Mouse (Mus musculus): ENCODE results near the gene Itpk1. TPM values are rescaled to one million over a fixed set of nuclear protein-coding genes. Genes with fewer than 3 reads are reported as not detected.

Gene Itpk1
- polyA plus RNA-seq (2015; fragmentation: Nextera tagmentation; extraction: Ambion mirVana): 9.7 and 10.9 TPM in 2 replicates

DNA sequence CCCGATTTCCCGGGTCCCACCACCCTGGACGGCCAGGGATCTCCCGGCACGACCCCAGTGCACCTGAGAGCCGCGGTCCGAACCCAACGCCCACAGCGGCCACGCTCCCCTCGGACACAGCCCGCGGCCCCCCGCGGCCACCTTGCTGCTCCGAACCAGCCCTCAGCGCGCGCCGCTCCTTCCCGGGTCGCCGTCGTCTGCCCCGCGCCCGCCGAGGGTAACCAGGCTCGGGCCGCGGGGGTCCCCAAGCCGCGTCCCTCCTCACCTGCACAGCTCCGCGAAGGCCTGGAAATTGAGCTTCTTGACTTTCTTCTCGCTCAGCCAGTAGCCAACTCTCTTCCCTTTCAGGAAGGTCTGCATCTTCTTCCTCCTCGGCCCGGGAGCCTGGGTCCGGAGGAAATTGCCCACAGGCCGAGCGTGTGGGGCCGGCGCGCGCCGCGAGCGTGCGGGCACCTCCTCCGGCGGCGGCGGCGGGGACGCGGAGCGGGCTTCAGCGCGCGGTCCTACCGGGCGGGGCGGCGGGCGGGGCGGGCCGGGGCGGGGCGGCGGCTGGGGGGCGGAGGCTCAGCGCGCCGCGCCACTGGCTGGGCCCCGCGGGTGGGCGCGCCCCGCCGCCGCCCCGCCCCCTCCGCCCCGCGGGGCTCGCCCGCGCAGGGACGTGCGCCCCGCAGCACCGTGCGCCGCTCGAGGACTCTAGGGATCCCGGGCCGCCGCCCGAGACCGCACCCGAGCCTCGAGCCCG lies at the start of gene Itpk1:
Gene Itpk1, minus strand, starts transcription at position 474 of the 742 bp plus-strand sequence.
- Histone ChIP-seq H3K9me3 (ENCODE audit: low read length) (no peaks in the 10 kb centered on the region), H3K4me1 (ENCODE audit: insufficient read depth, low read depth, low read length) (peaks cover 27% of the 10 kb centered on the region; the same call in 1 of the 2 replicates), H3K4me2 (replicated peaks; ENCODE audit: low read depth, low read length) (peak within 1 kb of the TSS; percentile 99), H3K27me3 (replicated peaks; ENCODE audit: insufficient read depth, low read length) (no peaks in the 10 kb centered on the region), H3K4me3 (ENCODE audit: low read depth, low read length) (peak within 1 kb of the TSS; percentile 79), H3K9ac (replicated peaks; ENCODE audit: low read depth) (peak within 1 kb of the TSS; percentile 76), H3K27ac (ENCODE audit: low read length) (peak within 1 kb of the TSS; percentile 92), H3K36me3 (ENCODE audit: insufficient read depth, low read length) (no peaks in the 10 kb centered on the region)
- ATAC-seq (peak; percentile 93), DNase-seq (ENCODE audit: low spot score) (peak; percentile 79)
- WGBS: under 1% methylated on average over 50 of the region's 105 CpGs
- TF ChIP-seq CTCF (IDR thresholded peaks at IDR 0.05): no peak
- no peak for TF ChIP-seq EP300 (IDR thresholded peaks at IDR 0.05)

DNA sequence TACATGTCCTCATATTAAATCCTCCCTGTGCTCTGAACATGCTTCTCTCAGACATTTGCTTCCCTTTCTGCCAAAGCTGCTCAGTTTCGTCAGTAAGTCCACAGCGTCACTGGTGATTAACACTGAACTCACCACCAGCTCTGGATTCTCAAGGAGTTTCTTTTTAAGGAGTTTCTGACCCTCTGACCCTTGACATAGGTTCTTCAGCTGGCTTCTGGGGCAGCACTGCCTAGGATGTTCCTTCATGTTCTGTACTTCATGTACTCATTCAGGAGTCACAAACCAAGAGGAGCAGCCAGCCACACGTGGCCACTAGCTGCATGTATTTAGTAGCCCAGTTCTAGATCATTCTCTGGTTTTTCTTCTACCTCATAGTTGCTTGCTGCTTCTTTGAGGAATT lies 43.5 kb upstream of the Itpk1 start:
- no peak overlapping the region for H3K27ac ChIP-seq (ENCODE audit: low read length)
- H3K9me3 ChIP-seq (ENCODE audit: low read length): no peaks in the 10 kb centered on the region
- ATAC-seq: no peak
- H3K4me2 ChIP-seq (replicated peaks; ENCODE audit: low read depth, low read length): no peak overlapping the region
- H3K9ac ChIP-seq (replicated peaks; ENCODE audit: low read depth): no peak overlapping the region
- no peaks in the 10 kb centered on the region for H3K27me3 ChIP-seq (replicated peaks; ENCODE audit: insufficient read depth, low read length)
- H3K4me3 ChIP-seq (ENCODE audit: low read depth, low read length): no peak overlapping the region
- DNase-seq (ENCODE audit: low spot score): peak; percentile 32
- H3K4me1 ChIP-seq (ENCODE audit: insufficient read depth, low read depth, low read length): peaks cover 5% of the 10 kb centered on the region; the same call in 1 of the 2 replicates
- TF ChIP-seq CTCF (IDR thresholded peaks at IDR 0.05): no peak
- TF ChIP-seq EP300 (IDR thresholded peaks at IDR 0.05): no peak
- H3K36me3 ChIP-seq (ENCODE audit: insufficient read depth, low read length): no peaks in the 10 kb centered on the region
- 77% methylated on average over 3 of the region's 3 CpGs for WGBS

GRCm38 (mm10) chr12:102744839-102745238 lies 40.1 kb upstream of the Itpk1 start:
- TF ChIP-seq EP300 (IDR thresholded peaks at IDR 0.05) (no peak), CTCF (IDR thresholded peaks at IDR 0.05) (0 out of 2 replicates have a peak, but pooled peaks have one; percentile 17)
- H3K36me3 ChIP-seq (ENCODE audit: insufficient read depth, low read length): no peaks in the 10 kb centered on the region
- H3K27me3 ChIP-seq (replicated peaks; ENCODE audit: insufficient read depth, low read length): no peaks in the 10 kb centered on the region
- WGBS: 46% methylated on average over 6 of the region's 6 CpGs
- no peak overlapping the region for H3K27ac ChIP-seq (ENCODE audit: low read length)
- no peak overlapping the region for H3K9ac ChIP-seq (replicated peaks; ENCODE audit: low read depth)
- no peak for ATAC-seq
- peak; percentile 52 for DNase-seq (ENCODE audit: low spot score)
- peaks cover 5% of the 10 kb centered on the region; the same call in 1 of the 2 replicates for H3K4me1 ChIP-seq (ENCODE audit: insufficient read depth, low read depth, low read length)
- no peaks in the 10 kb centered on the region for H3K9me3 ChIP-seq (ENCODE audit: low read length)
- 0 out of 2 replicates have a peak overlapping the region, but pooled peaks have one; percentile 74 for H3K4me3 ChIP-seq (ENCODE audit: low read depth, low read length)
- peak overlapping the region; percentile 92; the same call in 1 of the 2 replicates for H3K4me2 ChIP-seq (replicated peaks; ENCODE audit: low read depth, low read length)

DNA sequence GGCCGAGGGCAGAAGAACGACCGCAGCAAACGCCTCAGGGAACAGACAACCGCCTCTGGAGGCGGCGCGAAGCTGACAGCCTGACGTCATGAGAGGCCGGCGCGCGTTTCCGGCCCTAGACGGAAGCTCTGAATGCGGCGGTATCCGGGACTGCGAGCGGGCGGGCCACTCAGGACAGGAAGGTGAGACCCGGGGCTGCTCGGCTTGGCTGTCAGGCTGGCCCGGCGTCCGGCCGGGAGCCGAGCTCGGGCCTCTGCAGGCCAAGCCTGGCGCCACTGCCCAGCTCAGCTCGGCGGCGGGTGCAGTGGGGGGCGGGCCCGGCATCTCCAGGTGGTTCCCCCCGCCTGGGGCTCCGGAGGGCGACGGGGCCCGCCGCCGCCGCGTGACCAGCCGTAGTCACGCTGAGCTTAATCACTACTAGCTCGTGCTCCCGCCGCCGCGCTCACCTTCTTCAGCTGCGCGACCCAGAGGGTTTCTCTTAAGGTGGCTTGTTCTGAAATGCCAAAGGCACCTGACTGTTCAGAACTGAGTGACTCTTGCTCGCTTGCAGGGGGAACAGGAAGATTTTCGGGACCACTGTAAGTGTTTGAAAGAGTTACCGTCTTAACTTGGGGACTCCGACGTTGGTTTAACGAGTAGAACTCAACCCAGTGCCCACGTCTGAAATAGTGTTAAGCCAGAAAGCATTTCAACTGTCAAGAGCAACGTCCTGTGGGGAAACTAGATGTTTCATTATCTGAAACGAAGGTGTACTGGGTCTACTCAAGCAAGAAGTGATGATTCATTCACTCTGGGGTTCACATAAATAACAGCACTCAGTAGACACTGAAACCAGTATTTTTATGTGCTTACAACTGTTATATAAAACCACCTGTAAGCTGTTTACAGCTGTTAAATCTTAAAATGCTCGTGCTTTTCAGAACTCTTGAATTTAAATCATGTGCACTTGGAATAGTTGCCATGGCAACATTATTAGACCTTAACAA lies 39.2 kb upstream of the Itpk1 start, which contains the start of the genes Moap1 and Tmem251:
Gene Moap1, minus strand, starts transcription at position 73 of the 986 bp plus-strand sequence.
Gene Tmem251, plus strand, starts transcription at position 174 of the 986 bp plus-strand sequence.
- H3K9ac ChIP-seq (replicated peaks; ENCODE audit: low read depth): peak within 1 kb of the TSS; percentile 73
- peak; percentile 99 for ATAC-seq
- under 1% methylated on average over 62 of the region's 63 CpGs for WGBS
- peak within 1 kb of the TSS; percentile 94 for H3K27ac ChIP-seq (ENCODE audit: low read length)
- TF ChIP-seq EP300 (IDR thresholded peaks at IDR 0.05) (no peak), CTCF (IDR thresholded peaks at IDR 0.05) (no peak)
- no peaks in the 10 kb centered on the region for H3K9me3 ChIP-seq (ENCODE audit: low read length)
- no peaks in the 10 kb centered on the region for H3K36me3 ChIP-seq (ENCODE audit: insufficient read depth, low read length)
- DNase-seq (ENCODE audit: low spot score): peak; percentile 96
- peak within 1 kb of the TSS; percentile 92 for H3K4me2 ChIP-seq (replicated peaks; ENCODE audit: low read depth, low read length)
- peak within 1 kb of the TSS; percentile 74 for H3K4me3 ChIP-seq (ENCODE audit: low read depth, low read length)
- no peaks in the 10 kb centered on the region for H3K27me3 ChIP-seq (replicated peaks; ENCODE audit: insufficient read depth, low read length)
- H3K4me1 ChIP-seq (ENCODE audit: insufficient read depth, low read depth, low read length): peaks cover 5% of the 10 kb centered on the region; the same call in 1 of the 2 replicates

- Histone ChIP-seq H3K27ac (ENCODE audit: low read length) (peak overlapping the region; percentile 94), H3K4me3 (ENCODE audit: low read depth, low read length) (peak overlapping the region; percentile 74), H3K9me3 (ENCODE audit: low read length) (no peaks in the 10 kb centered on the region), H3K27me3 (replicated peaks; ENCODE audit: insufficient read depth, low read length) (no peaks in the 10 kb centered on the region), H3K4me2 (replicated peaks; ENCODE audit: low read depth, low read length) (peak overlapping the region; percentile 92), H3K4me1 (ENCODE audit: insufficient read depth, low read depth, low read length) (peaks cover 5% of the 10 kb centered on the region; the same call in 1 of the 2 replicates), H3K9ac (replicated peaks; ENCODE audit: low read depth) (peak overlapping the region; percentile 73), H3K36me3 (ENCODE audit: insufficient read depth, low read length) (no peaks in the 10 kb centered on the region)
- TF ChIP-seq CTCF (IDR thresholded peaks at IDR 0.05) (no peak), EP300 (IDR thresholded peaks at IDR 0.05) (no peak)
- WGBS: 4% methylated on average over 33 of the region's 33 CpGs
- DNase-seq (ENCODE audit: low spot score): no peak
- ATAC-seq: peak; percentile 4
Observed at GRCm38 (mm10) chr12:102743036-102743588, 38.4 kb upstream of the Itpk1 start.
